Mouse (Mus musculus): Measurements from ENCODE around the gene Gm38392.
"Not testable (repeated sequence)": the region's sequence is repeated elsewhere in the genome, so short reads cannot be mapped to it uniquely, and the experiment has no call there.

Gm38392 gene

DNA sequence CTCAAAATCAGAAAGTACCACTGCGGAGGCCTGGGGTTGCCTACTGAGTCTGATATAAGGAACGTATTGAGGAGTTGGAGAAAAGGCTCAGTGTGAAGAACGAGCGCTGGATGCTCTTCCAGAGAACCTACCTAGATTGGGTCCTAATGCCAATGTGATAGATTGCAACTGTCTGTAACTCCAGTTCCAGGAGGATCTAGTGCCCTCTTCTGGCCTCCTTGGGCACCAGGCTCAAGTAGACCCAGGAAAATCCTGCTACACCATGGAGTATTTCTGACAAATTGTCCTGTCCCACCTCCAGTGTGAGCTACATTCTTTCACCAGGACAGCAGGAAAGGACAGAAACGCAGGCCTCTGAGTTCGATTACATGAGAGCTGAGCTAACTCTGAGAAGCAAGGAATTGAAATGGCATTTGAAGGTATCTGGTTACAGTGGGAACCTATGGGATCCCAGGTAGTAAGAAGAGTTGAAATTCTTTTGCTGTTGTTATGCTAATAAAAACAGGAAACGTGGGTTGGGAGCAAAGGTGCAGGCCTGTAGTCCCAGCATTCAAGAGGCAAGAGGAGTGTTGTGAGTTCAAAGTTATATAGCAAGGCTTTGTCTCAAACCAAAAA is 10.4 kb downstream of the Gm38392 start:
- DNase-seq = peak; percentile 9

DNA sequence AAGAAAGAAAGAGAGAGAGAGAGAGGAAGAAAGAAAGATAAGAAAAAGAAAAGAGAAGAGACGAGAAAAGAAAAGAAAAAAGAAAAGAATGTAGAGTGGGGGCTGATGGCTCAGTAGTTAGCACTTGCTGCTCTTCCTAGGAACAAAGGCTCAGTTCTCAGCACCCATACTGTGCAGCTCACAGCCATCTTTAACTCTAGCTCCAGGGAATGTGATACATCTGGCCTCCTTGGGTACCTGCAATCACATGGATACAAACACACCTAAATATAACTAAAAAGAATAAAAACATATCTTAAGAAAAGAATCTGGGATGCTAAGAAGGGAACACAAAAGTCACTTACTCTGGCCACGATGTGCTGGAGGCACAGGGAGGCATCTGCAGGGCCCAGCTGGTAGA is 10.9 kb downstream of the Gm38392 start:
- DNase-seq = no peak

DNA sequence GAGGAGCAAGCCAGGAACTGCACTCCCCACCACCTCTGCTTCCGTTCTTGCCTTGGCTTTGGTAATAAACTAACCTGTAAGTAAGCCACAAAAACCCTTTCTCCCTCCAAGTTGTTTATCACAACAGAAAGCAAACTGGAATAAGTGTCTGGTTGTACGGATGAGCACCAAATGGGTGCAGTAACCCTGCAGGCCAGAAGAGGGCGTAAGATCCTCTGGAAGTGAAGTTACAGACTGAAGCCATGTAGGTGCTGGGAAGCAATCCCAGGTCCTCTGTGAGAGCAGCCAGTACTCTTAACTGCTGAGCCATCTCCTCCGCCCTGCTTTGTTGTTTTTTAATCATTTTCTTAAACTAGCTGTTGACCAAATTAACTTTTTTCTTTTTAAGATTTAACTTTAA is 13.0 kb downstream of the Gm38392 start:
- no peak for DNase-seq

DNA sequence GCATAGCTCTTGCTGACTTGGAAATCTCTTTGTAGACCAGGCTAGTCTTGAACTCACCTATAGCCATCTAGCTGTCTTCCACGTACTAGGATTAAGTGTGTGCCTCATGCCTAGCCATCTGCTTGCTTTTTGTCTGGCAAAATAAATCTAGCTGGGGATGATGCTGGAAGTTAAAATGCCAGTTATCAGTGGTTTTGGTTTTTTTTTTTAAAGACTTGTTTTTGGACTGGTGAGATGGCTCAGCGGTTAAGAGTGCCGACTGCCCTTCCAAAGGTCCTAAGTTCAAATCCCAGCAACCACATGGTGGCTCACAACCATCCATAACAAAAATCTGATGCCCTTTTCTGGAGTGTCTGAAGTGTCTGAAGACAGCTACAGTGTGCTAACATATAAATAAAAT is 15.2 kb downstream of the Gm38392 start:
- no peak for DNase-seq

DNA sequence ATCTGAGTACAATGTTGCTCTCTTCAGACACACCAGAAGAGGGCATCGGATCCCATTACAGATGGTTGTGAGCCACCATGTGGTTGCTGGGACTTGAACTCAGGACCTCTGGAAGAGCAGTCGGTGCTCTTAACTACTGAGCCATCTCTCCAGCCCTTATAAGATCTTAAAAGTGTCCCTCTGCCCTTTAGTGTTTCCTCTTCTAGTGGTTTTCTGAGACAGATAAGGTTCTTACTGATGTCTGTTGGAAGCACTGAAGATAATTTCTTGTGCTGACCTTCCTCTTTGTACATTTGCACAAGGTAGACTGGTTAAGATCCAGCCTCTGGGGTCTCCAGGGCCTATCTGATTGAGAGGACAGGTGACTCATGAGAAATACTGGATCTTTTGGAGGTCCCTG is 15.7 kb downstream of the Gm38392 start:
- not testable (repeated sequence) for DNase-seq

DNA sequence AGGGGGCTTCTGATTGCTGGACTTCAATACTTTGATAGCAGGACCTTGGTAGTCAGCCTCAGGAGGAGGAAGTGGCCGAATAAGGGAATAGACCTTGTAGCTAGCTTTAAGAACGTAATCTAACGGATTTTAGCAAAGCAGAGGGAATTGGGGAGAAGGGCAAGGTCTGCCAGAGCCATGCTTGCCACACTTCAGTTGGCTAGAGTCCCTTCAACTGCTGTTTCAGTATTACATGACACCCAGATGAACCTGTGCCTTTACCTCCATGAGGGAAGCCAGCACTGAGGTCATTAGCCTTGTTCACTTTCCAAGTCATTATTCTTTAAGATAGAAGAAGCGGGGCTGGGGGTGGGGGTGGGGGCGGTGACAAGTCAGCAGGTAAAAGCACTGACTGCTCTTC is 18.0 kb downstream of the Gm38392 start:
- no peak for DNase-seq

DNA sequence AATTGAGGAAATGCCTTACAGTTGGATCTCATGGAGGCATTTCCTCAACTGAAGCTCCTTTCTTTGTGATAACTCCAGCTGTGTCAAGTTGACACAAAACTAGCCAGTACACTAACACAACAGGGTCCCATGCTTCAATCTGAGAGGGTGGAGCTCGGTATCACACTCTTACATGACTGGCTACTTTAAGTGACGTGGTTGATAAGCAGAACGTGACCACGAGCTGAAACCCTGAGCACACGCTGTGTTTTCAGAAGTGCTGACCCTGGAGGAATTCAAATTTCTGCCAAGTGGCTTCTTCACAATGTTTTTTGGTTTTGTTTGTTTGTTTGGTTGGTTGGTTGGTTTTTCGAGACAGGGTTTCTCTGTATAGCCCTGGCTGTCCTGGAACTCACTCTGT is 19.0 kb downstream of the Gm38392 start:
- DNase-seq = not testable (repeated sequence)

DNA sequence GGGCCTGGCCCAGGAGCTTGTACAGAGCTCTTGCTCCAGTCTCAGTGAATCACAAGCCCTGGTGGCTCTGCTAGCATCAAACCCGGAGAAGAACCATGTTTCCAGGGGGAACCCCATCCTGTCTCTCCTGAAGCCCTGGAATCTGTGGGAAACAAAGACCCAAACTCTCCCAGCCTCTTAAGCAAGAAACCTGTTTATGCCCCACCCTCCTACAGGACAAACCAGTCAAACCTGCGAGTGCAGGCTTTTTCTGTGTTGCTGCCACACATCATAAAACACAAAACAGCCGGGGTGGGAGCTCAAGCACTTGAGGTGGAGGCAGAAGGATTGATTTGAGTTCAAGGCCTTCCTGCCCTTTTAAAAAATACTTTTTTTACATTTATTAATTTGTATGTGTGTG is 24.7 kb downstream of the Gm38392 start:
- no peak for DNase-seq

DNA sequence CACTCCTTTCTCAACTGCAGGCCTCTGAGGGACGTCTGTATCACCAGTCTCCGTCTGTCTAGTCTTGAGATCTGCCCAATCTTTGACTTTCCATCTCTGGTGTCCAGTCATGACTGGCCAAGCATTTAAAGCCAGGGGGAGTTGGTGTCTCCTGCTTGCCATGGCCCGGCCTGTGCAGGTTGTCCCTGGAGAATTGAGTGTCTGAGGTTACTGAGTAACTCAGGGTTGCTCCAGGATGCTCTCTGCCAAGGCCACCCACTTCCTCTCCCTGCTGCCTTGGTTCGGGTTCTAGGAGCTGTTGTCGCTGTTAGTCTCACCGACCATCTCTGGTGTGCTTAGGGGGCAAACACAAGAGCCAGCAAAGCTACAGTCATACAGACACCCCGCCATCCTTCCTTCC is 30.6 kb downstream of the Gm38392 start:
- DNase-seq = no peak

DNA sequence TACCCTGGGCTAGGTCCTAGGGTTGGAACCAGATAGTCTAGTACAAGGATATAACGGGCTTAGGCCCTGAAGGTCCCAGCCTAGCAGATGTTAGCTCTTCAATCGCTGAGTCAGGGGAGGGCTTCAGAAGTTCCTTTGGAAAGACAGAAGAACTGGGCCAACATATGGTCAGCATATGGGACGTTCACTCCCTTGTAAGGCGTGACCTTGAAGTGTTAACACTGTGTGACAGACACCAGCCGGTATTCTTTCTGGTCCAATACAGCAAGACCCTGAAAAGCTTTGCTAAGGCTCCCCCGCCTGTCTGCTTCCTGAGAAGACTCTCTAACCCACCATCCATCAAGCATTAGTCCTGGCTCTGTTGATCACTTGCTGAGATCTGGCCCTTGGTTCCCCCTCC is 31.1 kb downstream of the Gm38392 start:
- DNase-seq = no peak

DNA sequence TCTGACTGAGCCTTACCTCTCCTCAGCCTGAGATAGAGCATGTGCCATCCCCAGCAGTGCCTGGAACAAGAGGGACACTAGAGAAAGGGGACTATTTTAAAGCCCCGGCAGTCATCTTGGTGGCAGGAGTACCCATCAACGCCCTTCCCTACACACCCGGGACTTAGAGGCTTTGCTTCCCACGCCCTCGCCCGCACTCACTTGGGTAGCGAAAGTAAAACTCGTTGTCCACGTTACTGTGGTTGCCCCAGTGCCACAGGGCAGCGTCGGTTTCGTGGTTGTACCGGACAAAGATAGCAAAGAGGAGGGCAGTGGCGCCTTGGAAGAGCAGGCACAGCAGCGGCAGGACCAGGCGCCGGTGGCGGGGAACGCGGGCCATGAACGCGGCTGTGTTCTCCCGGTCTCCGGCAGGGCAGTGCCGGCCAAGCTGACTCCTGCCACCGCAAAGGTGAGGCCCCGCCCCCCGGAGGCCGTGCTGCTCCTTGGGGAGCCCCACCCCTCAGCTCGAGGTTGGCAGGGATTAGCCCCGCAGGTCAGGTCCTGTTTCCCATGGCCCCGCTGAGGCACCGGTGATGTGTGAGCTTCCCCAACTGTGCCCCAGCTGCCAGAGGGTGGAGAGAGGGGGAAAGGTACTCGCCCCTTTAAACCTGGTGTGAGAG is 32.6 kb downstream of the Gm38392 start, which contains the start of gene Rhbg:
Gene Rhbg (minus strand): TSS at position 442 of the 659 bp plus-strand sequence.
- peak; percentile 10 for DNase-seq

DNA sequence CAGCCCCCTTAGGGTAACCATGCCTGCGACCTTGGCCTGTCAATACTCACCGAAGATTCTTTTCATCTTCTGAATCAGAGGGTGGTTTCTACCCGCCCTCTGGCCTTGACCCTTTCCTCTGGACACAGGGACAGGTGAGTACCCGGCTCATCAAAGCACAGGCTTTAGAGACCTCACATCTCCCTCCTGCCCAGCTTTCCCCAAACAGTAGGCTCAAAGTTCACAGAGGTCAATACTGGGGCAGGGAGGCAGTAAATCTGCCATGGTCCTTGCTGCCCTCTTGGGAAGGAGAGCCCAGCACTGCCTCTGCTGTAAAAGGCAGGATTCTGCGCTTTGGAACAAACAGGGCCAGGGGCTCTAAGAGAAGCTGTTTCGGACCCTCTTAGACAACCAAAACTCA is 34.3 kb downstream of the Gm38392 start:
- no peak for DNase-seq

DNA sequence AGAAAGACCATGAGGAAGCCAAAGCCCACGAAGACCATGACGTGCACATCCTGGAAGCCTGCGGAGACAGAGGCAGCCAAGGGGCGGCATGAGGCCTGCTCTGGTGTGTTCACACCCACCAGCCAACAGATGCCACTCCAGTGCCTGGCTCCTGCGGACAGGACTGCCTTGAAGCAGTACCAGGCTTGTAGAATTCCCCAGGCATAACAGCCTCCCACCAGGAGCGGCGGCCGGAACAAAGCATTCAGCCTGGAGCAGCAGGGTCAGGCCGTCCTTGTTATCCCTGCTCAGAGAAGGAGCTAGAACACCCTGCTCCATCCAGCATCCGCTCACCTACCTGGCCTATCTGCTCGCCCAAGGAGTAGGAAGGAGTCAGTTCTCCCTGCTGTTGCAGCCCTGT is 38.6 kb downstream of the Gm38392 start:
- no peak for DNase-seq

DNA sequence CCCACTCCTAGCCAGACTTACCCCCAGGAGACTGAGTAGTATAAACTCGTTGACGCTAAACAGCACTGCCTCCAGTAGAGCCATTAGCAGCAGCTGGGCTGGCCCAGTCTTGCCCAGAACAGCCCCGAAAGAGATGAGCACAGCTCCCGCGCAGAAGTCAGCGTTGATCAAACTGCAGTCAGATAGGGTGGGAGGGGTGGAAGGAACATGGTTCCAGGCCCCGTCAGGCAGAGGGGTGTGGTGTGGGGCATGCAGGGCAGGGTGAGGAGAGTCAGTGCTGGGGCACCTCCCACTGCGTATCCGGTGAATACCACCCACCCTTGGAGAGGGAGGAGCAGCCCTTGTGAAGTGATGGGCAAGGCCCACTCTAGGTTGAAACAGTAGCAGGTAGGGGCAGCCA is 39.3 kb downstream of the Gm38392 start:
- no peak for DNase-seq

DNA sequence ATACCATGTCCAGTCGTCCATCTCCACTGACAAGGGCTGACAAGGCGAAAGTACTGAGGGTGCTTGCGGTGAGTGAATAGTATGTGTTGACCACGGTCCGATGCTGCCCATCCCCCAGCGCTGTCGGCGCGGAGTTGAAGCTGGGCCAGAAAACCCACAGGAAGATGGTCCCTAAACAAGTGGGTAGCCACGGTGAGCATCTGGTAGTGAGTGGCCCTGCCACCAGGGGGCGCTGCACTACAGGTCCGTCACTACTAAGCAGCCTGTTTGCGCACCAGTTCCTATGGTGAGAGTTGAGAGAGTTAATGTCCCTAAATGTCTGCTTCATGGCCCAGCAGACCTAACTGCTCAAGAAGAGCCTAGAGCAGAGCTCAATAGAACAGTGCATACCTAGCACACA is 41.2 kb downstream of the Gm38392 start:
- DNase-seq = peak; percentile 79

DNA sequence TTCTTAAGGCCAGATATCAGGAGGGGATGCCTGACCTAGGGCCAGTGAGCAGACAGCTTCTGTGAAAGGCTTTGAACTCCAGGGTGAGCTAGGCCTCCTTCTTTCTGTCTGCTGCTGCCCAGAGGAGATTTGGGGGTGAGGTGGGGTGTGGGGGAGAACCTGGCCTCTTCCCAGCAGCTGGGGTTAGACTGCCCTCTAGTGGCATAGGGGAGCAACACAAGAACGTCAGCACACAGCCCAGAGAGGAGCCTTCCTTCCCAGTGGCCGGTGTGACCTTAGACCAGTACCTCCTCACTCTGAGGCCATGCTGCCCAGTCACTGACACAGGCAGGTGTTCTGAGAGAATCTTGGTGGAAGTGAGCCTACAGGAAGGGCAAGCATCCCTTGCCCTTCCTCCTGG is 42.9 kb downstream of the Gm38392 start:
- DNase-seq = peak; percentile 63

DNA sequence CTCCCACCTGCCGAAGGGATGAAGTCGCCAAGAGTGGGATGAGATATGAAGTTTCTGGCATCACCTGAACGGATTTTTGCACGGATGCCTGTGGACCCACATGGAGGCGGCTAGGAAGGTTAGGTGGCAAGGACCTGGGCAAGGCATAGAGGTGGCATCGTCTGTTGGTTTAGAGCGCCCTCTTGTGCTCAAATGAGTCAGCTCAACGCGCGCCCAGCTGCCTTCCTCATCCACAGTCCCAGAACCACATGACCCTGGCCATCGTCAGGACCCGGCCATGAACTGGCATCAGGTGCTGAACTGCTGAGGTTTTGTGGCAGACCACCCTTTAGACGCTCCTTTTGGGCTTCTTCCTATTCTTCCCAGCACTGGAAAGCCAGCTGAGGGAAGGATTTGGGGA is 44.5 kb downstream of the Gm38392 start:
- peak; percentile 71 for DNase-seq

DNA sequence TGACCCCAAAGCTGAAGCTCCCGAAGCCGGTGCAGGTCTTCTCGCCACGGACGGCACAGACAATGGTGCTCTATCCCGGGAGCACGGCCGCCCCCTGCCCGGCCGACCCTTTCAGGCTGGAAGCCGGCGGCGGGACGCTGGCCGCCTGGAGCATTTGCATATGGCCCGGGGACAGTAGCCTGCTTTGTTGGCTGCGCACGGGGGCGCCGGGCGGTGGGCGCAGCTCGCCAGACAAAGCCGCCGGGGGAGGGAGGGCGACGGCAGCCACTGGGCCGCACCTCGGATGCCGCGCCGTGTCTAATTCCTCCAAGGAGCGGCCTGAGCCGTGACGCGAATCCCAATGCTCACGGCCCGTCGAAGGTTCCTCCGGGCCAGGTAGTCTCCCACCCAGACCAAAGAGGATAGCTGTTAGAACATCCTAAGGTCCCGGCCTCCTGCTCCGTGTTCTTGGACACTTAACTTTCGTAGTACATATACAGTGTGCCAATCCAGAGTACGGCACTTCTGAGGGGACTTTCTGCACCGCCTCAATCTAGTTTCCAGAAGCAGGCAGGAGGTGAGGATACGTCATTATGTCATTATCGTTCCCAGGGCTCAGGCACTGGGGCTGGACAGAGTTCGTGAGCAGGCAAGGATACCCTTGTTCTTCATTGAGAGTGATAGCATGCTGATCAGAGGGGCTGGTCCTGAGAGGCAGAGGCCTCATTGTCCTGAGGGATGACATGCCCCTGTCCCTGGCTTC is 45.8 kb downstream of the Gm38392 start:
- DNase-seq = no peak

DNA sequence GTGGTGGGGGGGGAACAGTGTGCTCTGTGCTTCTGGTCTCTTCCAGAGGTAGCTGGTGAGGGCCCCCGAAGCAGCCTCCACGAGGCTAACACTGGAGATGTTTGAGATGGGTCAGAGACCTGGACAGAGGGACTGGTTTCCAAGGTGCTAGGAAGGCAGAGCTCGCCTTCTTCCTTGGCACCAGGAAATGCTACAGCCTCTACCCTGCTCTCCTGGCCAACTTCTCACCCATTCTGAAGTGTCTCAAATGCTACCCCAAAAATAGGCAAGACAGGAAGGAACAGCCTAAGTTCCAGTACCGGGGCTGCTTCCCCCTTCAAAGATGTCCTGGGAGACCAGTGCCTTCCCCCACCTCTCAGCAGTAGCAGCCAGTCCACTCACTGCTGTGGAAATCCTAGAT is 47.6 kb downstream of the Gm38392 start:
- no peak for DNase-seq

DNA sequence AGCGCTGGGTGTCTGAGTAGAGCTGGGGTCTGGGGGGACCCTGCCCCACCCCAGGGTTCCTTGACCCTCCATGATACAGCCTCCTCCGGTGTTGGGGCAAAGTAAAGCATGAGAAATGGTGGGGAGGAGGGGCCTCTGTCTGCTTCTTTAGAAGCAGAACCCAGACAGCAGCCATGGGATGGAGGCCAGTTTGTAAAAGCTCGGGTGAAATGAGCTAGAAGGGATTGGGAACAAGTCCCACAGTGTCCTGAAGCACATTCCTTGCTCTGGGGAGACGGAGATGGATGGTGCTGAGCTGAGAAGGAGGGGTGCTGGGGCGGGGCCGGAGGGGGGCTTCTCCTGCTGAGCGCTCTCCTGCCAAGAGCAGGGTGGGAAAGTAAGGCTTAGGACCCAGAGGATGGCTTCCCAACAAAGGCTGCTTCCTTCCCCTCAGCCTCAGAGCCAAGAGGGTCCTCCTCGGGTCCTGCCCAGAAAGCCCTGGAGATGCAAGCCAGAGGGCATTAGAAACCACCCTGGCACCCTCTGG is 48.1 kb downstream of the Gm38392 start:
- no peak for DNase-seq

DNA sequence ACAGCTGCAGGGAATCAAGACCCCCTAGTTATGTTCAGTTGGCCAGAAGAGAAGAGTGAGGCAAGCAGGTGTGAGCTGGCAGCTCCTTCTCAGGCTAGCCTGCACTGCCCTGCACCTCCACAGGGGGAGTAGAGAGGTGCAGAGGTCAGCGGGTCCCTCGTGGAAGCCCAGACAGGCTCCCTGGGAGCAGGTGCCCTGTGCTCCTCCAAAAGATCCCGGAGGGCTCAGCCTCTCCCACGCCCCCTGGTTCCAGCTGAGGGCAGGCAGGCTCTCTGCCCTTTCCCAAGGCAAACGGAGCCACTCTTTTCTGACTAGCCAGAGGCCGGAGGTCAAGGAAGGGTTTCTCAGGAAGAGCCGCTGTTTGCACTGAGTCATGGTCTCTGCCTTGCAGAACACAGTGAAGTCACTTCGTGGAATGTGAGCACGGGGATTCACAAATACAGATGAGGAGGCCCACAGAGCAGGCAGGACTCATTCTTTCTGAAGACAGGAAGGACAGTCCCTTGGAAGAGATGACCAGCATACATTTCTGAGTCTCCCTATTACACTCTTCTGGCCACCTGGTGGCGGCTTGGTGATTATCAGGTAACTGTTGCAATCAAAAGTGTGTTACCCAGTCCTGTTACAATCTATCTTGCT is 49.3 kb downstream of the Gm38392 start:
- DNase-seq = peak; percentile 63

DNA sequence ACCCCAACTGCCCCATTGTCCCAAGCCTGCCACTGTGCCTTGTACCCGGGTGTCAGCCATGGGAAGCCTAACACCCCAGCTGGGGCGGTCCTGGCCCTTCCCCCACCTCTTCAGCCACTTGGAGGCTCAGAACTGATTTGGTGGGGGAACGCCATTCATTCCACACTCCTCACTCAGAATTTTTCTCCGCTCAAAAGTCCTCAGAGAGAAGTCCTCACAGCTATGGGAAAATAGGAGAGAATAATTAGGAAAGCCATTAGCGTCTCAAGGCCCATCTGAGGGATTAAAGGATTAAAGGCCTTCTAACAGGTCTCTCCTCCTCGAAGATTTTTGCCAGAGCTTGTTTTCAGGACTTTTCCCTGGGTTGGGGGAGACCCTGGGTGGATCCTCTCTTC is 49.9 kb downstream of the Gm38392 start:
- no peak for DNase-seq

DNA sequence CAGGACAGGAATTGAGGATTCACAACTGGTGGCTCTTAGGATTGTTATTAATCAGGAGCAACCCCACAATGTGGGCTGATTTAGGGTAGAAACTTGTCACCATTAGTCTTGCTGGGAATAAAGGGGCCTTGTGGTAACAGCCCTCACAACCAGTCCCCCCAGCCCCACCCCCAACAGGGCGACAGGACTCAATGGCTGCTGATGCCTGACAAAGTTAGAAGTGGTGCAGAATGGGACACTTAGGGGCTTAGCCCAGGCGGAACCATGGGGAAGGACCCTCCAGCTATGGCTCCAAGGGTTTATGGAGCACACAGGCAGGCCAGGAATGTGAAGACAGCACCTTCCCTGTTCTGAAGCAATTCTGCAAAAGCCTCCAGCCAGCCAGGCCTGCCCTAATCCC is 51.4 kb downstream of the Gm38392 start:
- DNase-seq = no peak

DNA sequence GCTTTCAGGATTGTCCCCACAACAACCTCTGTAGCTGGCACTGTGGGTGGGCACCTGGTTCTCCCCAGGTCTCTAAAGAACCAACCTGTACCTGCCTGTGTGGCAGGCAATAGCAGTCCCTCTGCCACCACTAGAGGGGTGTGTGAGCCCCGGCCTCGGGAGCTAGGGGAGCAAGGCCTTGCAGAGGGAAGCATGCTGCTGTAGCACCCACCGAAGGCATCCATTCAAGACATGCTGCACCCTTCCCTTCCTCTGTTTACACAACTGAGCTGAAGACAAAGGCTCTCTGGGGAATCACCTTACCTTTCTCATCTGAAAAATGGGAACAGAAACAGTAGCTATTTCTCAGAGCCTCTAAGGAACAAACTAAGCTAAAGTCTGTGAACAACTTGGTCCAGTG is 51.8 kb downstream of the Gm38392 start:
- peak; percentile 52 for DNase-seq
